Mouse (Mus musculus) retina, adult 2 months (tissue): ENCODE data around the gene Tpp2.
"Not testable (repeated sequence)": the region's sequence is repeated elsewhere in the genome, so short reads cannot be mapped to it uniquely, and the experiment has no call there.

Experiments
- DNase-seq: peaks from one replicate; pipeline ENCODE4 v3.0.0-alpha.2; 2012; ENCODE audit warnings: low read depth, low spot score

The Tpp2 gene

GRCm38 (mm10) chr1:43933488-43934415 lies at the start of gene Tpp2:
Tpp2 (plus strand) TSS chr1:43933647.
- peak; percentile 94 for DNase-seq

- not testable (repeated sequence) for DNase-seq
These were observed 45.1 kb upstream of the Tpp2 start for GRCm38 (mm10) chr1:43888358-43888757.

- DNase-seq = no peak
These were observed 37.7 kb upstream of the Tpp2 start for GRCm38 (mm10) chr1:43895742-43896141.

GRCm38 (mm10) chr1:43897131-43897530 lies 36.3 kb upstream of the Tpp2 start:
- DNase-seq = no peak

- DNase-seq = no peak
These were observed 35.5 kb upstream of the Tpp2 start for GRCm38 (mm10) chr1:43897987-43898386.

GRCm38 (mm10) chr1:43898991-43899714 lies 34.3 kb upstream of the Tpp2 start:
- peak; percentile 25 for DNase-seq

- DNase-seq = no peak
These were observed 31.0 kb upstream of the Tpp2 start for GRCm38 (mm10) chr1:43902417-43902816.

GRCm38 (mm10) chr1:43902855-43903254 lies 30.6 kb upstream of the Tpp2 start:
- no peak for DNase-seq

- DNase-seq = no peak
These were observed 18.0 kb upstream of the Tpp2 start for GRCm38 (mm10) chr1:43915428-43915827.

GRCm38 (mm10) chr1:43916854-43917253 lies 16.6 kb upstream of the Tpp2 start:
- DNase-seq = no peak

- no peak for DNase-seq
These were observed 966 bp downstream of the Tpp2 start for GRCm38 (mm10) chr1:43934416-43934810.

GRCm38 (mm10) chr1:43939310-43939709 lies 5.9 kb downstream of the Tpp2 start:
- no peak for DNase-seq

- DNase-seq = no peak
These were observed 8.2 kb downstream of the Tpp2 start for GRCm38 (mm10) chr1:43941476-43942217.

- no peak for DNase-seq
These were observed 9.4 kb downstream of the Tpp2 start for GRCm38 (mm10) chr1:43942814-43943213.

- no peak for DNase-seq
These were observed 20.2 kb downstream of the Tpp2 start for GRCm38 (mm10) chr1:43953679-43954078.

- DNase-seq = no peak
These were observed 30.9 kb downstream of the Tpp2 start for GRCm38 (mm10) chr1:43964381-43964780.

- DNase-seq = no peak
These were observed 33.3 kb downstream of the Tpp2 start for GRCm38 (mm10) chr1:43966756-43967155.

GRCm38 (mm10) chr1:43969361-43969760 lies 35.9 kb downstream of the Tpp2 start:
- no peak for DNase-seq

GRCm38 (mm10) chr1:43971089-43971488 lies 37.6 kb downstream of the Tpp2 start:
- no peak for DNase-seq

GRCm38 (mm10) chr1:43996914-43997589 lies 63.6 kb downstream of the Tpp2 start:
- DNase-seq = no peak

- DNase-seq = no peak
These were observed 71.1 kb downstream of the Tpp2 start for GRCm38 (mm10) chr1:44004513-44004912.
